Mouse (Mus musculus) liver, embryonic 18 days (tissue): ENCODE results near the gene Sumo2. TPM values are rescaled to one million over a fixed set of nuclear protein-coding genes. Genes with fewer than 3 reads are reported as not detected.

ENCODE experiments used
- polyA plus RNA-seq: library from polyadenylated mRNA; depleted of rRNA; stranded (reverse); fragments of >200 nt; gene quantifications from 2 replicates; pipeline ENCODE4 v1.2.3, GENCODE M21; 2012; rRNA removed

The Sumo2 gene
- polyA plus RNA-seq: 133 and 136 TPM in 2 replicates

DNA sequence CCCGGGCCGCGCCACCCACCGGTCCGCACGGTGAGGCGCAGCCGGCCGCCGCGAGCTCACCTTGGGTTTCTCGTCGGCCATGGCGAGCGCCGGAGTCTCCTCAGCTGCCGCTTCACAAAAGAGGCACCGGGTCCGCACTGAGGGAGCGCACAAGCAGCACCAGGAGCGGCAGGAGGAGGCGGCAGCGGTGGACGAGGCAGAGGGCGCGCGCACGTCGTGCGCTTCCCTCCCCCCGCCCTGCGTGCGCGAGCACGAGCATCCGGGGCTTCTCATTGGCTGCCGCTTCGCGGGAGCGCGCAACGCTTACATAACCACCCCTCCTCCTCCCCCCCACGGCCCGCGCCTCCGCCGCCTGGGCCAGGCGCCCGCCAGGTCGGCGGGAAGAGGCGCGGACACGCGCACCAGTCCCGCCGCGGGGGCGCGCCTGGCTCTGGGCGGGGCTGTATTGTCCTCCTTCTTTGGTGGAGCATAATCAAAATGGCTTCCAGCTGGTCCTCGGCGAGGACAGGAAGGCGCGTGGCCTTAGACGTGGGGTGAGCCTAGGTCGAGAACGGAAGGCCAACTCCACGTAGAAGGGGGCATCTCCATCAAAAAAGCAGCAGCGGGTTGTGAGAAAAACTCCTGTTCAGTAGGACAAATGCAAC lies at the start of gene Sumo2:
Gene Sumo2 (minus strand): TSS at position 239 of the 644 bp plus-strand sequence.

DNA sequence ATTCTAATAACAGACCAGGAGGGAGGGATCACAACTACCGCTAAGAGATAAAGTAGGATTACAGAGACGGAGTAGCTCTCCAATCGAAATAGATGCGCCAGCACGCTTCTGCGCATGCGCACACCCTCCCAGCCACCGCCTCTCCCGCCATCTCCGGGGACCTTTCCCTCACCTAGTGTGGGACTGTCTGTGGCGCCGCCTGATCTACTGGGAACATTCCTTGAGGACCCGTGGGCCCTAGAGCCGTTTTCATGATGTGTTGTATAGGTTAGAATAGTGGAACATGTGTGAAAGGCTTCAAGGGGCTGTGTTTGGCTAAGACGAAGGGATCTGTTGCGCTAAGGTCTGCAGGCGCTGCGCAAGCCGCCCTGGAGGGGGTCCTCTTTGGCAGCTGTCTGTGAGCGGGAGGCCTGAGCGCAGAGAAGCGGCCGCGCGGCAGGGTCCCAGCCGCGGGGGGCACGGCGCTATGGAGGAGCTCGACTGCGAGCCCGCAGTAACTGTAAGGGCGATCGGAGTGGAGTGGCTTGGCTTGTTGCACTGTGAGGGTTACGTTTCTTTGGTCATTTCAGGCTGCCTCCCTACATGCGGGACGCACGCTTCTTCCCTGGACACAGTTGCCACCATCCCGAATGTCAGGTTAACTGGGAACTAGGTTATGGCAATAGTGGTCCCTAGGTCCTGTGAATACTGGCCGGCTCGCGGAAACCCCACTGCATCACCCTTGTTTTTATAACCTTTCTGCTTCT lies 28.2 kb upstream of the Sumo2 start, which contains the start of gene Nup85:
Gene Nup85 (plus strand): TSS at position 371 of the 746 bp plus-strand sequence.

DNA sequence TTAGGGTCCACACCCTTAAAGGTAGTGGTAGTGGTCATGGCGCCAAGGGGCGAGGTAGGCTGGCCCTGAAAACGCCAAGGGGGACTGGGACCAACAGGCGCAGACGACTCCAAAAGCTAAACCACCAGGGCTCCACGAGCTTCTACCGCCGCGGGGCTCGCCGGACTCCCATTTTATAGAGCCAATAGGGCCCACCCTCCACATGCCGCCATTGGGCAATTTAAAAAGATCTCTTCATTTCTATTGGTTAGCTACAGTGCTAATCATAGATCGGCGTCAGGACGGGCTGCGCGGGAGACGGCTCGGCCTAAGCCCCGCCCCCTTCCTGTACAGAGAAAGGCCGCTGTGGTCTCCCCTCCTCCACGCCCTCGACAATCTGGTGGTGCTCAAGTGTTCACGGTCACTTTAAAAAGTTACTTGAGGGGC lies 21.8 kb downstream of the Sumo2 start, which contains the start of gene Jpt1:
Gene Jpt1 (minus strand): TSS at position 150 of the 426 bp plus-strand sequence.

DNA sequence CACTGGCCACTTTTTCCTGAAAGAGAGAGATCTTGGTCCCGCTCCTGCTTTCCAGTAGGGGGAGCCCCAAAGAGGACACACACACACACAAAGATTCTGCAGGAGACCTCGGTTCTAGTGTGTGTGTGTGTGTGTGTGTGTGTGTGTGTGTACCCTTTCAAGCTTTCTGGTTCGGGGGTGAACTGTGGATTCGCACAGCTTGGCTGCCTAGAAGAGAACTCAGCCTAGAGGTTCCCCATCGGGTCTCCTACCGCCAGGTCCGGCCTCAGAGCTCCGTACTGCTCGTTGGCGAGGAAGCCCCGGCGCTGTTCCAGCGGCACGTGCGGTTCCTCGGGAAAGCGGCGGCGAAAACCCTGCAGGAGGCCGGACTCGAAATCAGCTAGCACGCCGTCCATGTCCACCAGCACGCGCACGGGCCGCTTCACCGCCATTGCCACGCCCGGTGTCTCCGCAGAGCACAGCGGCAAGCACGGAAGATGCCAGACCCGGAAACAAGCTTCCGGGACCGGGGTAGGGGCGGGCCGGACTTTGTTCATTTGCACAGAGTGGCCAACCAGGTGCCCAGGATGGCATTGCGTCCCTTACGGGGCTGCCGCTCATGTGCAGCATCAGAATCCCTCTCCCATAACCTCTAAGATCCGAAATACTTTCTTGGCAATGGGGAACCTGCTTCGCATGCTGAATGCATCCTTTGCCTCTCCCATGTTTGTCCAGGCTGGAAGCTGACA lies 44.6 kb downstream of the Sumo2 start, which contains the start of gene Nt5c:
Gene Nt5c (minus strand): TSS at position 507 of the 728 bp plus-strand sequence.

DNA sequence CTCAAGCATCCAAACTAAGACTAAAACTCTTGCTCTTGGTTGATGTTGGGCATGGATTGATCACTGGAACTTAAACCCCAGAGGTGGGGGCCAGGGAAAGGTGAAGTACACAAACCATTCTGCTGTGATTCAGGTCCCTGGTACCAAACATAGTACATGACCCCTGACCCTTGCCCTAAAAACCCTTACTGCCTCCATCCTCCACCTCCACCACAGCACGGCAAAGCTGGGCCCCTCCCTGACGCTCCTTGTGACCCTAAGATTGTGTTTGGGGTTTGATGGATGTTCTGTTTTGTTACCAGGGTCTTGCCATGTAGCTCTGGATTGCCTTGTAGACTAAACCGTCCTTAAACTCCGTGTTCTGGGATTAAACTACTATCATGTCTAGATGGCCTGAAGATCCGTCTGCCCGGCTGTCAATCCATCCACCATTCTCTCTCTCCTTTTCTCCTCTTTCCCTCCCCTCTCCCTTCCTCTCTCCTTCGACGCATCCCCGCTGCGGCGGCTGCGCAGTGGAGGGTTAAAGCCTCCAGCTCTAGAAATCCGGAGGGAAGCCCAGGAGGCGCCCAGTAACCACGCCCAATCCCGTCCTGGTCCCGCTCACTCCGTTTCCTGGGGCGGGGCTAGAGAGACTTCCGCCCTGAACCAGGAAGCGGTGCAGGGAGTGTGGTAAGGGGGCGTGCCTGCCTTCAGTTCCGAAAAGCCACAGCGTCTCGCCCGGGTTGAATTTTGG lies 60.9 kb downstream of the Sumo2 start, which contains the start of gene Armc7:
Gene Armc7 (plus strand): TSS at position 643 of the 733 bp plus-strand sequence.

Other genes with a start within 250 kb of the Sumo2 start
- gene Fads6, start 238.6 kb downstream of the Sumo2 start, polyA plus RNA-seq: 14.5 and 16.9 TPM in 2 replicates
- 0.05 and 0.07 TPM in 2 replicates for gene Otop2, start 229.1 kb downstream of the Sumo2 start, polyA plus RNA-seq
- 0.10 and 0.12 TPM in 2 replicates for gene Ush1g, start 214.2 kb downstream of the Sumo2 start, polyA plus RNA-seq
- gene Otop3, start 201.5 kb downstream of the Sumo2 start, polyA plus RNA-seq: not detected in 2 replicates
- gene Hid1, start 168.5 kb downstream of the Sumo2 start, polyA plus RNA-seq: 1.3 TPM in 2 replicates
- 2.1 and 2.4 TPM in 2 replicates for gene Cdr2l, start 154.4 kb downstream of the Sumo2 start, polyA plus RNA-seq
- 36.1 and 39.1 TPM in 2 replicates for gene Mrpl58, start 132.5 kb downstream of the Sumo2 start, polyA plus RNA-seq
- 331 and 347 TPM in 2 replicates for gene Atp5h, start 116.3 kb downstream of the Sumo2 start, polyA plus RNA-seq
- gene Kctd2, start 116.1 kb downstream of the Sumo2 start, polyA plus RNA-seq: 8.1 and 9.0 TPM in 2 replicates
- gene Trim80, start 95.7 kb downstream of the Sumo2 start, polyA plus RNA-seq: 0.61 and 0.77 TPM in 2 replicates
- gene Slc16a5, start 73.8 kb downstream of the Sumo2 start, polyA plus RNA-seq: 2.1 TPM in 2 replicates
- gene Armc7, start 60.6 kb downstream of the Sumo2 start, polyA plus RNA-seq: 2.9 and 3.0 TPM in 2 replicates
- gene Nt5c, start 44.4 kb downstream of the Sumo2 start, polyA plus RNA-seq: 24.7 and 29.0 TPM in 2 replicates
- gene Jpt1, start 21.9 kb downstream of the Sumo2 start, polyA plus RNA-seq: 89.7 and 90.7 TPM in 2 replicates
- gene Nup85, start 28.2 kb upstream of the Sumo2 start, polyA plus RNA-seq: 52.3 and 55.6 TPM in 2 replicates
- 23.3 and 24.4 TPM in 2 replicates for gene Mrps7, start 67.6 kb upstream of the Sumo2 start, polyA plus RNA-seq
- gene Gga3, start 67.8 kb upstream of the Sumo2 start, polyA plus RNA-seq: 6.7 and 8.1 TPM in 2 replicates
- gene Mif4gd, start 76.7 kb upstream of the Sumo2 start, polyA plus RNA-seq: 35.3 and 35.9 TPM in 2 replicates
- 7.8 and 8.4 TPM in 2 replicates for gene Slc25a19, start 92.0 kb upstream of the Sumo2 start, polyA plus RNA-seq
- gene Grb2, start 172.3 kb upstream of the Sumo2 start, polyA plus RNA-seq: 22.1 and 25.3 TPM in 2 replicates
- 7.4 and 8.5 TPM in 2 replicates for gene Tmem94, start 229.2 kb upstream of the Sumo2 start, polyA plus RNA-seq